Mouse (Mus musculus) heart, embryonic 11.5 days (tissue): ENCODE measurements around the gene Smim6. TPM values are rescaled to one million over a fixed set of nuclear protein-coding genes. Genes with fewer than 3 reads are reported as not detected.

Experiments
- ATAC-seq: fragments of 200-750 bp; cut with Nextera tagmentation; replicated peaks from 2 replicates; pipeline ENCODE4 v1.8.0; 2017; ENCODE audit warnings: moderate library complexity; ENCODE audit not compliant: insufficient number of reproducible peaks, low FRiP score, low TSS enrichment
- H3K27ac ChIP-seq: fragments of 300-500 bp; sonication (generic); 2 replicates; pipeline ENCODE4 v1.5.1; 2014; ENCODE audit warnings: mild to moderate bottlenecking, low read depth, low read length
- H3K27me3 ChIP-seq: fragments of 300-500 bp; sonication (generic); 2 replicates; pipeline ENCODE4 v1.6.1; 2014; ENCODE audit warnings: mild to moderate bottlenecking, low read length, mixed read lengths; ENCODE audit not compliant: control insufficient read depth, insufficient read depth
- H3K36me3 ChIP-seq: fragments of 300-500 bp; sonication (generic); 2 replicates; pipeline ENCODE4 v1.6.1; 2014; ENCODE audit warnings: mild to moderate bottlenecking, low read length, moderate library complexity, mixed read lengths; ENCODE audit not compliant: control insufficient read depth, insufficient read depth
- H3K4me1 ChIP-seq: fragments of 300-500 bp; sonication (generic); 2 replicates; pipeline ENCODE4 v1.6.1; 2014; ENCODE audit warnings: low read length; ENCODE audit not compliant: control insufficient read depth, insufficient read depth
- H3K4me2 ChIP-seq: fragments of 300-500 bp; sonication (generic); 2 replicates; pipeline ENCODE4 v1.6.1; 2014; ENCODE audit warnings: mild to moderate bottlenecking, moderate library complexity
- H3K4me3 ChIP-seq: fragments of 300-500 bp; sonication (generic); 2 replicates; pipeline ENCODE4 v1.5.1; 2014; ENCODE audit warnings: low read depth, low read length
- H3K9ac ChIP-seq: fragments of 300-500 bp; sonication (generic); 2 replicates; pipeline ENCODE4 v1.6.1; 2014; ENCODE audit warnings: mild to moderate bottlenecking, low read depth, low read length, moderate library complexity
- H3K9me3 ChIP-seq: fragments of 300-500 bp; sonication (generic); replicated peaks from 2 replicates; pipeline ENCODE4 v1.6.1; 2016; ENCODE audit warnings: low read length; ENCODE audit not compliant: control insufficient read depth
- WGBS: fragments of 180-500 bp; shearing (Covaris S2); extraction: QIAGEN DNeasy Blood & Tissue Kit; methylation state at CpG from one replicate; pipeline ENCODE4 v1.1.7; 2014; ENCODE audit not compliant: insufficient replicate concordance; 5-methylcytosine and 5-hydroxymethylcytosine counted together
- polyA plus RNA-seq: library from polyadenylated mRNA; unstranded; fragments of >200 nt; fragmentation: Nextera tagmentation; extraction: Ambion mirVana; gene quantifications from 2 replicates; pipeline ENCODE4 v1.2.1, GENCODE M21; 2014

The Smim6 gene
- polyA plus RNA-seq, 1 experiment from 2014 or later = 1.2 TPM

- no peak overlapping the region for H3K27ac ChIP-seq
- H3K36me3 ChIP-seq = peaks cover 26% of the 10 kb centered on the region
- 0 out of 2 replicates have a peak overlapping the region, but pooled peaks have one; percentile 2 for H3K9ac ChIP-seq
Measured at GRCm38 (mm10) chr11:115955195-115955858, 43.5 kb downstream of the Smim6 start.

GRCm38 (mm10) chr11:115956453-115956852 lies 44.6 kb downstream of the Smim6 start:
- no peak for ATAC-seq
- WGBS = 70% methylated on average over 4 of the region's 4 CpGs
- Histone ChIP-seq H3K4me2 (no peak overlapping the region), H3K4me1 (no peaks in the 10 kb centered on the region), H3K4me3 (no peak overlapping the region), H3K9ac (no peak overlapping the region), H3K27ac (0 out of 2 replicates have a peak overlapping the region, but pooled peaks have one; percentile 7), H3K36me3 (peaks cover 27% of the 10 kb centered on the region), H3K27me3 (no peaks in the 10 kb centered on the region), H3K9me3 (no peaks in the 10 kb centered on the region)

More at GRCm38 (mm10) chr11:115955195-115955858, 43.5 kb downstream of the Smim6 start:
- H3K4me2 ChIP-seq = no peak overlapping the region
- 78% methylated on average over 10 of the region's 10 CpGs for WGBS
- no peak overlapping the region for H3K4me3 ChIP-seq
- no peaks in the 10 kb centered on the region for H3K9me3 ChIP-seq
- H3K4me1 ChIP-seq = no peaks in the 10 kb centered on the region
- H3K27me3 ChIP-seq = no peaks in the 10 kb centered on the region
- ATAC-seq = no peak

DNA sequence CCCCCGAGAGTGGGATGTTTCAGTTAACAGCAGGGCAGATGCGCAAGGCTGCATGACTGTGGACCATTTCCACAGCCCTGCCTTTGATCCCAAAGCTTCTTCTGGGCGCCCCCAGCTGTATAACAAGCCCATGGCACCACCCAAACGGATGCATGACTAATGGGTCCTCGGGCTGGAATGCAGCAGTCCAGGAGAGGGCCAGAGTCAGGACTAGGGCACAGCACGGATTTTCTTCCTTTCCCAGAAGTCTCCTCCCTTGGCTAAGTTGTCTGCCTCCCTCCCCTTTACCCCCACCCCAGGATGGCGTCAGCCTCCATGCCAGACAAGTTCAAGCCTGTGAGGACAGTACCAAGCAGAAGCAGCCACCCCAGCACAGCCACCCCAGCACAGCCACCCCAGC lies 46.2 kb downstream of the Smim6 start:
- ATAC-seq = no peak
- Histone ChIP-seq H3K27me3 (no peaks in the 10 kb centered on the region), H3K9me3 (no peaks in the 10 kb centered on the region), H3K4me2 (no peak overlapping the region), H3K4me1 (no peaks in the 10 kb centered on the region), H3K4me3 (no peak overlapping the region), H3K9ac (no peak overlapping the region), H3K36me3 (peaks cover 34% of the 10 kb centered on the region), H3K27ac (no peak overlapping the region)
- 80% methylated on average over 7 of the region's 7 CpGs for WGBS

GRCm38 (mm10) chr11:115959018-115959417 lies 47.2 kb downstream of the Smim6 start:
- no peak overlapping the region for H3K27ac ChIP-seq
- no peak overlapping the region for H3K4me2 ChIP-seq
- H3K9me3 ChIP-seq = no peaks in the 10 kb centered on the region
- no peaks in the 10 kb centered on the region for H3K4me1 ChIP-seq
- H3K27me3 ChIP-seq = no peaks in the 10 kb centered on the region
- ATAC-seq = no peak
- H3K9ac ChIP-seq = no peak overlapping the region
- 93% methylated on average over 9 of the region's 9 CpGs for WGBS
- H3K36me3 ChIP-seq = peaks cover 34% of the 10 kb centered on the region
- no peak overlapping the region for H3K4me3 ChIP-seq

DNA sequence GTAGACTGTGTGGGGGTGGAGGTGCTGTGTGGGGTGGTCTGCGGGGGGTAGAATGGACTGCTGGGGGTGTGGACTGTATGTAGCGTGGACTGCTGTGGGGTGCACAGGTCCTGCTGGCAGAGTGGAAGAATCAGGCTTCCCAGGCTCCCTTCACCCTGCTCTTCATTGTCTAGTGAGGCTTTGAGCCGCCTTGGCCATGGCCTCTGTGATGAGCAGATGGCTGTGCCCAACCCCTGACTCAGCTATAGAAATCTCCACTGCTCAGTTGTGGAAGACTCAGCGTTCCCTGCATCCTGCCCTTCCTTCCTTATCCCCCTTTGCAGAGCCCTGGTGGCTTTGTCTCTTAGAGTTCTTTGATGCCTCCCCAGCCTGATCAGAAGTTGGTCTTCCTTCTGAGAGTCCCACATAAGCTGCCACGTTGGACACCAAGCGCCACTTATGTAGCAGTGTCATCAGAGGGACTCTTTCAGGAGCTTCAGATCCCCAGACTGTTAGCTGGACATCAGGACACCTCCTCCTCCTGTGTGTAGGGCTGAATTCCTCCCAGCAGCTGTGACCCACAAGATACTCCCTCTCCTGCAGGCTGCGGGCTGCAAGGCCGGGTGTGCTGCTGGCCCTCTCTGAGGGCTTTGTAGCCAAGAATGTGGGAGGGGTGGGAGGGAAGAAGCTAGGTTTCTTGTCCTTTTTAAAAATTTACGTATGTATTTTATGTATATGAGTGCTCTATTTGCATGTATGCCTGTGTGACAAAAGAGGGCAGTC lies 51.0 kb downstream of the Smim6 start:
- whole genome bisulfite sequencing = 85% methylated on average over 9 of the region's 9 CpGs

More for the DNA sequence above, 51.0 kb downstream of the Smim6 start:
- Histone ChIP-seq H3K9me3 (no peaks in the 10 kb centered on the region), H3K36me3 (peaks cover 50% of the 10 kb centered on the region), H3K27me3 (no peaks in the 10 kb centered on the region), H3K4me1 (peaks cover 8% of the 10 kb centered on the region), H3K4me3 (no peak overlapping the region), H3K27ac (no peak overlapping the region), H3K9ac (no peak overlapping the region), H3K4me2 (no peak overlapping the region)
- no peak for ATAC-seq

Other genes with a start within 250 kb of the Smim6 start
- gene Grb2, start 203.4 kb upstream of the Smim6 start, polyA plus RNA-seq = 42.7 and 56.3 TPM in 2 replicates
- 22.9 and 25.1 TPM in 2 replicates for gene Tmem94, start 146.6 kb upstream of the Smim6 start, polyA plus RNA-seq
- gene Caskin2, start 98.4 kb upstream of the Smim6 start, polyA plus RNA-seq = 17.4 and 18.1 TPM in 2 replicates
- 20.8 TPM in 2 replicates for gene Tsen54, start 97.3 kb upstream of the Smim6 start, polyA plus RNA-seq
- 21.5 and 22.4 TPM in 2 replicates for gene Llgl2, start 88.0 kb upstream of the Smim6 start, polyA plus RNA-seq
- 0.06 and 0.39 TPM in 2 replicates for gene Myo15b, start 53.6 kb upstream of the Smim6 start, polyA plus RNA-seq
- gene Smim5, start 12.1 kb upstream of the Smim6 start, polyA plus RNA-seq = 19.6 and 21.8 TPM in 2 replicates
- 27.9 and 28.3 TPM in 2 replicates for gene Sap30bp, start 21.3 kb downstream of the Smim6 start, polyA plus RNA-seq
- 12.3 and 13.0 TPM in 2 replicates for gene Recql5, start 21.5 kb downstream of the Smim6 start, polyA plus RNA-seq
- 0.51 and 0.80 TPM in 2 replicates for gene Itgb4, start 62.7 kb downstream of the Smim6 start, polyA plus RNA-seq
- 137 and 151 TPM in 2 replicates for gene Galk1, start 100.7 kb downstream of the Smim6 start, polyA plus RNA-seq
- gene H3f3b, start 115.9 kb downstream of the Smim6 start, polyA plus RNA-seq = 734 and 757 TPM in 2 replicates
- gene Unk, start 118.3 kb downstream of the Smim6 start, polyA plus RNA-seq = 18.7 and 20.0 TPM in 2 replicates
- 2.3 and 2.6 TPM in 2 replicates for gene Unc13d, start 165.9 kb downstream of the Smim6 start, polyA plus RNA-seq
- gene Wbp2, start 175.0 kb downstream of the Smim6 start, polyA plus RNA-seq = 129 and 144 TPM in 2 replicates
- gene Trim47, start 215.2 kb downstream of the Smim6 start, polyA plus RNA-seq = 38.3 and 40.2 TPM in 2 replicates
- gene Trim65, start 219.1 kb downstream of the Smim6 start, polyA plus RNA-seq = 3.9 and 4.5 TPM in 2 replicates
- 109 and 116 TPM in 2 replicates for gene Mrpl38, start 226.9 kb downstream of the Smim6 start, polyA plus RNA-seq